Mouse (Mus musculus): ENCODE results near the gene Olfr552. TPM values are rescaled to one million over a fixed set of nuclear protein-coding genes. Genes with fewer than 3 reads are reported as not detected.
A peak's percentile ranks its signal among the peaks of the same experiment; 100 is the strongest.
"Not testable (repeated sequence)": the region's sequence is repeated elsewhere in the genome, so short reads cannot be mapped to it uniquely, and the experiment has no call there.

The Olfr552 gene
- polyA plus RNA-seq, 1 experiment, result not detected

DNA sequence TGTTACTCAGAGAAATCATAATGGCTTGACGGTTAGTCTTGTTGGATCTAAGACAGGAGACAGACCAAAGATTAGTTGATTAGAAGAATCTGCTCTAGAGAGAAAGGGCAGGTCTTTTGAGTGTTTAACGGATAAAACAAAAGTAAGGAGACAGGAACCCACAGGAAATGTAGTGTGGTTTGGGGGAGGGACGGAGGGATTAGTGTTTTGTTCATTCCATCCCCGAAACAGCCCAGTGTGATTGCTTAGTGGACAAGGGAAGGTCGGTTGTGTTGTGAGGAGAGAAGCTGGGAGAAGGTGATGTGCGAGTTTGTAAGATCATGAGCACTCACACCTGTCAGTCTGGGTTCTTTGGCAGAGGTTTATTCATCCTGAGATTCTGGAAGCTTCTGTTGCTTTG, 21.6 kb upstream of the Olfr552 start:
- DNase-seq, result no peak
- no peak overlapping the region for H3K4me3 ChIP-seq (replicated peaks; ENCODE audit: insufficient read depth, low read depth, low read length)
- H3K4me1 ChIP-seq (ENCODE audit: control insufficient read depth, insufficient read depth, low read length), result no peaks in the 10 kb centered on the region
- no peaks in the 10 kb centered on the region for H3K27me3 ChIP-seq (ENCODE audit: control insufficient read depth, insufficient read depth, low read length)
- 74% methylated on average over 6 of the region's 6 CpGs for WGBS
- H3K27ac ChIP-seq (ENCODE audit: insufficient read depth, low read length), result no peak overlapping the region
- TF ChIP-seq POLR2A (IDR thresholded peaks at IDR 0.05; ENCODE audit: borderline replicate concordance, insufficient read depth, low read length), result no peak

- no peaks in the 10 kb centered on the region for H3K27me3 ChIP-seq (ENCODE audit: control insufficient read depth, insufficient read depth, low read length)
- WGBS, result 91% methylated on average over 3 of the region's 3 CpGs
- no peak within 1 kb of the TSS for H3K4me3 ChIP-seq (replicated peaks; ENCODE audit: insufficient read depth, low read depth, low read length)
- H3K27ac ChIP-seq (ENCODE audit: insufficient read depth, low read length), result no peak within 1 kb of the TSS
- DNase-seq, result no peak
- no peaks in the 10 kb centered on the region for H3K4me1 ChIP-seq (ENCODE audit: control insufficient read depth, insufficient read depth, low read length)
- no peak for TF ChIP-seq POLR2A (IDR thresholded peaks at IDR 0.05; ENCODE audit: borderline replicate concordance, insufficient read depth, low read length)
- TF ChIP-seq CTCF (IDR thresholded peaks at IDR 0.05; ENCODE audit: borderline replicate concordance, insufficient read depth, low read depth, low read length), result no peak
Observed at GRCm38 (mm10) chr7:102591786-102592185, 5.8 kb upstream of the Olfr552 start, which contains the start of gene Olfr551. Gene Olfr551, minus strand, starts transcription at chr7:102591886.

DNA sequence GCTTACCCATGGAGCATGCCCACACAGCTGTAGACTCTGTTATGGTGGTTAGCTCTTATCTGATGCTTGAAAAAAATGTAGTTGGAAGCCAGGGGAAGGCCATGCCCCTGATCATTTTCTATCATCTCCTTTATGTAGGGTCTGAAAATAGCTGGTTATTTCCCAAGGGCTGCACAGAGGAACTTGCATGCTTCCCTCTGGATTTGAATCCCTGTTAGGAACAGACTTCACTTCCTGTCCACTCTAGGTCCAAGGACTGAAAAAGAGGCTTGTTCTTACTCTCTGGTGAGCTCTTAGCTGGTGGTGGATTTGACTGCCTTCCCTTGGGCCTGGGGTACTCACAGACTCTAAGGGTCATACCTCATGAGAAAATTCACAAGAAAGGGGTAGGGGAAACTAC, 20.5 kb downstream of the Olfr552 start, which contains the start of gene Olfr553:
Gene Olfr553 (minus strand): TSS at position 101 of the 400 bp plus-strand sequence.
- H3K27me3 ChIP-seq (ENCODE audit: control insufficient read depth, insufficient read depth, low read length), result no peaks in the 10 kb centered on the region
- TF ChIP-seq POLR2A (IDR thresholded peaks at IDR 0.05; ENCODE audit: borderline replicate concordance, insufficient read depth, low read length), result no peak
- TF ChIP-seq CTCF (IDR thresholded peaks at IDR 0.05; ENCODE audit: borderline replicate concordance, insufficient read depth, low read depth, low read length), result no peak
- DNase-seq, result no peak
- H3K4me1 ChIP-seq (ENCODE audit: control insufficient read depth, insufficient read depth, low read length), result no peaks in the 10 kb centered on the region; the same call in 1 of the 2 replicates
- H3K4me3 ChIP-seq (replicated peaks; ENCODE audit: insufficient read depth, low read depth, low read length), result no peak within 1 kb of the TSS
- no peak within 1 kb of the TSS for H3K27ac ChIP-seq (ENCODE audit: insufficient read depth, low read length)

GRCm38 (mm10) chr7:102619608-102620007, 22.0 kb downstream of the Olfr552 start:
- TF ChIP-seq CTCF (IDR thresholded peaks at IDR 0.05; ENCODE audit: borderline replicate concordance, insufficient read depth, low read depth, low read length) (no peak), POLR2A (IDR thresholded peaks at IDR 0.05; ENCODE audit: borderline replicate concordance, insufficient read depth, low read length) (no peak)
- no peak for DNase-seq
- H3K4me3 ChIP-seq (replicated peaks; ENCODE audit: insufficient read depth, low read depth, low read length), result no peak overlapping the region
- H3K27me3 ChIP-seq (ENCODE audit: control insufficient read depth, insufficient read depth, low read length), result no peaks in the 10 kb centered on the region
- WGBS, result 13% methylated on average over 5 of the region's 5 CpGs
- H3K27ac ChIP-seq (ENCODE audit: insufficient read depth, low read length), result no peak overlapping the region
- H3K4me1 ChIP-seq (ENCODE audit: control insufficient read depth, insufficient read depth, low read length), result no peaks in the 10 kb centered on the region; the same call in 1 of the 2 replicates

- H3K27me3 ChIP-seq (ENCODE audit: control insufficient read depth, insufficient read depth, low read length); H3K4me3 ChIP-seq (replicated peaks; ENCODE audit: insufficient read depth, low read depth, low read length); H3K27ac ChIP-seq (ENCODE audit: insufficient read depth, low read length); H3K4me1 ChIP-seq (ENCODE audit: control insufficient read depth, insufficient read depth, low read length): not testable (repeated sequence)
- WGBS, result 82% methylated on average over 19 of the region's 19 CpGs
- peak in 1 of 2 experiments; percentile 17 for DNase-seq
Observed at GRCm38 (mm10) chr7:102620368-102620767, 22.8 kb downstream of the Olfr552 start.

DNA sequence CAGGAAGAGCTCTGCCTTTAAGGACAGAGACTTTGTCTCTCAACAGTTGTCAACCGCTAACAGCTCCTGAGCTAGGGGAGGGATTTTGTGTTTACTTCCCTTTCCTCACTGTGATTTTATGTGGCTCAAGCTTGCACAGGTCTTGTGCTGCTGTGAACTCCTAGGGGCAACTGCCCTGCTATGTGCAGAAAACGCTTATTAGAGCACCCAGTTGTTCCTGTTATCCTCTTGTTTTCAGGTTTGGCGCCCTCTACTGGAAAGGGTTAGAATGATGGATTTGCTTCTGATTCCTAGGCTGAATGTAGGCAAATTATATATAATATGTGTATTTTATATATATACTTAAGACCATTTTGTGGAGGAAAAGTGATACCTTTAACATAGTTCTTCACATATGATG, 39.1 kb downstream of the Olfr552 start:
- Histone ChIP-seq H3K27me3 (ENCODE audit: control insufficient read depth, insufficient read depth, low read length) (no peaks in the 10 kb centered on the region), H3K4me1 (ENCODE audit: control insufficient read depth, insufficient read depth, low read length) (no peaks in the 10 kb centered on the region), H3K4me3 (replicated peaks; ENCODE audit: insufficient read depth, low read depth, low read length) (no peak overlapping the region), H3K27ac (ENCODE audit: insufficient read depth, low read length) (no peak overlapping the region)
- TF ChIP-seq POLR2A (IDR thresholded peaks at IDR 0.05; ENCODE audit: borderline replicate concordance, insufficient read depth, low read length) (no peak), CTCF (IDR thresholded peaks at IDR 0.05; ENCODE audit: borderline replicate concordance, insufficient read depth, low read depth, low read length) (no peak)
- WGBS, result 34% methylated on average over 3 of the region's 3 CpGs
- peak in 1 of 2 experiments; percentile 23 for DNase-seq

DNA sequence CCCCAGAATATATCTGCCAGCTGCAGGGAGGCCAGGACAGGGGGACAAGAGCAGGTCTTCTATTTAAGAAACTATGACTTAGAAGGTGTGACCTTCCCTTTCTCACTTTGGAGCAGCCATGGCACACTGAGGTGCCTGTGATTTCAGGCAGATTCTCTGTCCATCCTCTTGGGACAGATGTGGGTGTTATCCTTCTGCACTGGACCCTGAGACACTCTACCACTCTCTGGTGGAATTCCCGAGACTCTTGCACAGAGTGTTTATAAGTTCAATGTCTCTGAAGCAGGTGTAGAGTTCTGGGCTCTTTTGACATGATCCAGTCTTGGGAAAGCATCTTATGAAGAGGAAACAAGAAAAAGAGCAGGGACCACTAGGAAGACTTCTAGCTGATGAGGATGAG, 40.6 kb downstream of the Olfr552 start, which contains the start of gene Olfr554:
Gene Olfr554 (plus strand): TSS at position 301 of the 400 bp plus-strand sequence.
- TF ChIP-seq POLR2A (IDR thresholded peaks at IDR 0.05; ENCODE audit: borderline replicate concordance, insufficient read depth, low read length) (no peak), CTCF (IDR thresholded peaks at IDR 0.05; ENCODE audit: borderline replicate concordance, insufficient read depth, low read depth, low read length) (no peak)
- no peak within 1 kb of the TSS for H3K4me3 ChIP-seq (replicated peaks; ENCODE audit: insufficient read depth, low read depth, low read length)
- DNase-seq, result no peak
- H3K27ac ChIP-seq (ENCODE audit: insufficient read depth, low read length), result no peak within 1 kb of the TSS
- no peaks in the 10 kb centered on the region for H3K4me1 ChIP-seq (ENCODE audit: control insufficient read depth, insufficient read depth, low read length)
- H3K27me3 ChIP-seq (ENCODE audit: control insufficient read depth, insufficient read depth, low read length), result no peaks in the 10 kb centered on the region
- 60% methylated on average over 1 of the region's 1 CpGs for WGBS

- 89% methylated on average over 4 of the region's 4 CpGs for WGBS
- DNase-seq; H3K27ac ChIP-seq (ENCODE audit: insufficient read depth, low read length); H3K4me3 ChIP-seq (replicated peaks; ENCODE audit: insufficient read depth, low read depth, low read length); H3K27me3 ChIP-seq (ENCODE audit: control insufficient read depth, insufficient read depth, low read length); H3K4me1 ChIP-seq (ENCODE audit: control insufficient read depth, insufficient read depth, low read length): not testable (repeated sequence)
Observed at GRCm38 (mm10) chr7:102644945-102645344, 47.4 kb downstream of the Olfr552 start.

Other genes with a start within 250 kb of the Olfr552 start
- gene Rrm1, start 156.1 kb upstream of the Olfr552 start, polyA plus RNA-seq (2012; rRNA removed), result 17.0 and 20.0 TPM in 2 replicates
- not detected in 2 replicates for gene Olfr543, start 116.1 kb upstream of the Olfr552 start, polyA plus RNA-seq (2012; rRNA removed)
- gene Olfr544, start 109.5 kb upstream of the Olfr552 start, polyA plus RNA-seq (2012; rRNA removed), result not detected in 2 replicates
- not detected in 2 replicates for gene Olfr545, start 98.2 kb upstream of the Olfr552 start, polyA plus RNA-seq (2012; rRNA removed)
- gene Olfr547, start 63.0 kb upstream of the Olfr552 start, polyA plus RNA-seq (2012; rRNA removed), result not detected in 2 replicates
- gene Olfr548-ps1, start 56.9 kb upstream of the Olfr552 start, polyA plus RNA-seq (2012; rRNA removed), result not detected in 2 replicates
- not detected in 2 replicates for gene Olfr549, start 47.9 kb upstream of the Olfr552 start, polyA plus RNA-seq (2012; rRNA removed)
- 1.8 and 2.2 TPM in 2 replicates for gene Trim21, start 32.3 kb upstream of the Olfr552 start, polyA plus RNA-seq (2012; rRNA removed)
- gene Olfr550, start 26.3 kb upstream of the Olfr552 start, polyA plus RNA-seq (2012; rRNA removed), result not detected in 2 replicates
- not detected in 2 replicates for gene Olfr551, start 5.9 kb upstream of the Olfr552 start, polyA plus RNA-seq (2012; rRNA removed)
- not detected in 2 replicates for gene Olfr553, start 20.4 kb downstream of the Olfr552 start, polyA plus RNA-seq (2012; rRNA removed)
- not detected in 2 replicates for gene Olfr554, start 40.7 kb downstream of the Olfr552 start, polyA plus RNA-seq (2012; rRNA removed)
- gene Olfr555, start 61.1 kb downstream of the Olfr552 start, polyA plus RNA-seq (2012; rRNA removed), result not detected in 2 replicates
- not detected in 2 replicates for gene Olfr556, start 67.1 kb downstream of the Olfr552 start, polyA plus RNA-seq (2012; rRNA removed)
- 7.2 and 7.8 TPM in 2 replicates for gene Trim68, start 89.6 kb downstream of the Olfr552 start, polyA plus RNA-seq (2012; rRNA removed)
- gene Olfr557, start 98.1 kb downstream of the Olfr552 start, polyA plus RNA-seq (2012; rRNA removed), result not detected in 2 replicates
- 0.49 and 0.52 TPM in 2 replicates for gene Olfr558, start 104.4 kb downstream of the Olfr552 start, polyA plus RNA-seq (2012; rRNA removed)
- not detected in 2 replicates for gene Olfr33, start 121.3 kb downstream of the Olfr552 start, polyA plus RNA-seq (2012; rRNA removed)
- gene Olfr559, start 129.7 kb downstream of the Olfr552 start, polyA plus RNA-seq (2012; rRNA removed), result not detected in 2 replicates
- 0.07 TPM in 1 of 2 replicates, not detected in the other for gene Olfr560, start 161.6 kb downstream of the Olfr552 start, polyA plus RNA-seq (2012; rRNA removed)
- gene Olfr78, start 161.7 kb downstream of the Olfr552 start, polyA plus RNA-seq (2012; rRNA removed), result 0.51 and 0.75 TPM in 2 replicates
- not detected in 2 replicates for gene Olfr561, start 173.5 kb downstream of the Olfr552 start, polyA plus RNA-seq (2012; rRNA removed)
- not detected in 2 replicates for gene Olfr564, start 205.7 kb downstream of the Olfr552 start, polyA plus RNA-seq (2012; rRNA removed)

Measured in cerebellum, adult 2 months (tissue).